Mouse (Mus musculus): ENCODE data around the gene Sarm1.

- TF ChIP-seq CTCF (IDR thresholded peaks at IDR 0.05; ENCODE audit: borderline replicate concordance, insufficient read depth, low read length) (no peak), POLR2A (IDR thresholded peaks at IDR 0.05; ENCODE audit: low read depth, low read length) (no peak)
Measured at GRCm38 (mm10) chr11:78483639-78484038, 13.9 kb downstream of the Sarm1 start.

Data from embryonic fibroblast, embryonic 13.5 days (primary cell).